Comparison of ENCODE assay signal across 24 mouse cellular contexts in the genomic region with DNA sequence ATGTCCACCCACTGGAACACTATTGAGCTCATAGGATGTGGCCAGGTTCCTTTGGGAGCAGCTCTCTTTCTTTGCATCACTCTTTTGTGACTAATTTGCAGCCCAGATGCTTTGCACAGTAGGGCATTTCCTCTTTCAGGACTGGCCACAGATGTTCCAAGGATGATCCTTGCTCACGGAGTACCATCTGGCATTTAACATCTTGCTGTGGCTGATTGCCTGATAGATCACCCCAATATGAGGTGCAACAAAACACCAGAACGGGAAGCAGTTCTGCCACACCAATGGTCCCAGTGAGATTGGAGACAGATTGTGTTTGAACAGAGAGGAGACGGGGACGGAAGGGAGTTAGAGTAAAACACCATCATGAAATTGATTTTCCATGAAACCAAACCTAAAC.
DNase-seq lines count a peak whose midpoint lies in the region; ATAC-seq and TF ChIP-seq lines count a peak whose summit lies in the region.
"Had no signal": no experiment of that assay in that cellular context is flagged by ENCODE, and none has a peak within 500 bp of the region (broad histone marks: within the 10 kb centered on the region; RNA-seq: fewer than 3 reads in every experiment).

No protein-coding gene starts in this region.

- 56% methylated on average over 4 of the region's 4 CpGs for WGBS in hindbrain, embryonic 11.5 days
- WGBS in hindbrain, postnatal 0 days: 49% methylated on average over 4 of the region's 4 CpGs

- H3K9me3 ChIP-seq in hindbrain, embryonic 11.5 days (ENCODE audit: control insufficient read depth, low read length): no peaks in the 10 kb centered on the region
- H3K9me3 ChIP-seq in hindbrain, postnatal 0 days (ENCODE audit: low read length): no peaks in the 10 kb centered on the region
- H3K9me3 ChIP-seq: embryonic facial prominence, embryonic 15.5 days; forebrain, embryonic 10.5 days; heart, embryonic 10.5 days had no signal

- DNase-seq in embryo, embryonic 10 days (ENCODE audit: low spot score): peak; percentile 39
- no peak for DNase-seq in embryo, embryonic 9.5 days (ENCODE audit: extremely low spot score)
- DNase-seq in brain, adult 2 months (ENCODE audit: low read depth, low spot score): peak; percentile 8
- DNase-seq in hindbrain, embryonic 11.5 days (ENCODE audit: low spot score): peak; percentile 8
- peak; percentile 40 for DNase-seq in hindbrain, postnatal 0 days (ENCODE audit: low spot score)
- DNase-seq in thymus, postnatal 4 days: no peak
- no peak for DNase-seq in right cerebral cortex, postnatal 4 days
- no peak for DNase-seq in frontal cortex, postnatal 36 days (ENCODE audit: low spot score in 2 of 2)
- DNase-seq: adrenal gland, postnatal 10 days; B cell, adult 2 months; cerebellum, adult 18-20 months; cerebellum, adult 9-11 months; gastrocnemius, postnatal 10 days; heart, adult 18-20 months; heart, postnatal 10 days; heart, postnatal 4 days had no signal

- H3K4me2 ChIP-seq in hindbrain, embryonic 11.5 days (replicated peaks; ENCODE audit: low read depth, low read length): no peak overlapping the region
- H3K4me2 ChIP-seq in hindbrain, postnatal 0 days (ENCODE audit: low read depth, low read length): no peak overlapping the region
- H3K4me2 ChIP-seq: embryonic facial prominence, embryonic 15.5 days had no signal

- H3K4me1 ChIP-seq in hindbrain, embryonic 11.5 days (replicated peaks; ENCODE audit: control insufficient read depth, insufficient read depth, low read length): no peaks in the 10 kb centered on the region
- H3K4me1 ChIP-seq in hindbrain, postnatal 0 days (ENCODE audit: insufficient read depth, low read length): no peaks in the 10 kb centered on the region
- H3K4me1 ChIP-seq: embryonic facial prominence, embryonic 15.5 days; forebrain, embryonic 10.5 days; heart, embryonic 10.5 days had no signal

- no peak overlapping the region for H3K27ac ChIP-seq in hindbrain, embryonic 11.5 days (ENCODE audit: low read depth, low read length)
- H3K27ac ChIP-seq in hindbrain, postnatal 0 days: no peak overlapping the region
- H3K27ac ChIP-seq: embryonic facial prominence, embryonic 15.5 days; forebrain, embryonic 10.5 days; heart, embryonic 10.5 days had no signal

- H3K4me3 ChIP-seq in hindbrain, embryonic 11.5 days (ENCODE audit: low read depth, low read length): no peak overlapping the region
- H3K4me3 ChIP-seq in hindbrain, postnatal 0 days (ENCODE audit: low read length): no peak overlapping the region
- H3K4me3 ChIP-seq: embryonic facial prominence, embryonic 15.5 days; erythroblast, embryonic 14.5 days; forebrain, embryonic 10.5 days; heart, embryonic 10.5 days had no signal

- no peak for TF ChIP-seq CTCF in hindbrain, postnatal 0 days (IDR thresholded peaks at IDR 0.05; ENCODE audit: low read depth)

- no peak overlapping the region for H3K9ac ChIP-seq in hindbrain, embryonic 11.5 days (ENCODE audit: low read depth, low read length)
- H3K9ac ChIP-seq in hindbrain, postnatal 0 days (replicated peaks; ENCODE audit: low read length): no peak overlapping the region
- H3K9ac ChIP-seq: embryonic facial prominence, embryonic 15.5 days had no signal

- H3K27me3 ChIP-seq in hindbrain, embryonic 11.5 days (ENCODE audit: control insufficient read depth, insufficient read depth, low read length): no peaks in the 10 kb centered on the region
- H3K27me3 ChIP-seq in hindbrain, postnatal 0 days (ENCODE audit: insufficient read depth, low read length): no peaks in the 10 kb centered on the region
- H3K27me3 ChIP-seq: embryonic facial prominence, embryonic 15.5 days had no signal

- ATAC-seq in hindbrain, embryonic 11.5 days (ENCODE audit: low FRiP score): peak; percentile 35; the same call in 1 of the 2 replicates
- no peak for ATAC-seq in hindbrain, postnatal 0 days
- ATAC-seq: CD4-positive, CD25-positive, alpha-beta regulatory T cell, adult 4 months; forebrain, embryonic 14.5 days; intestine, embryonic 16.5 days had no signal

- H3K36me3 ChIP-seq in hindbrain, embryonic 11.5 days (ENCODE audit: control insufficient read depth, insufficient read depth, low read length): no peaks in the 10 kb centered on the region
- H3K36me3 ChIP-seq in hindbrain, postnatal 0 days (ENCODE audit: insufficient read depth, low read length): no peaks in the 10 kb centered on the region
- H3K36me3 ChIP-seq: embryonic facial prominence, embryonic 15.5 days; forebrain, embryonic 10.5 days; G1E; heart, embryonic 10.5 days had no signal

Comparison
In these comparisons a context has a peak if more than half of its experiments do, and no peak if none do; other contexts are left out.
1. DNase-seq: peak in embryo, embryonic 10 days (single experiment), brain, adult 2 months (single experiment), hindbrain, embryonic 11.5 days (single experiment) and hindbrain, postnatal 0 days (single experiment); none in embryo, embryonic 9.5 days (single experiment), thymus, postnatal 4 days (single experiment), right cerebral cortex, postnatal 4 days (single experiment) and frontal cortex, postnatal 36 days (0 of 2).